Mouse (Mus musculus) thymus, postnatal 0 days (tissue): Measurements from ENCODE around the gene Vmn2r28. TPM values are rescaled to one million over a fixed set of nuclear protein-coding genes. Genes with fewer than 3 reads are reported as not detected.
"Not testable (repeated sequence)": the region's sequence is repeated elsewhere in the genome, so short reads cannot be mapped to it uniquely, and the experiment has no call there.

Source experiments
- DNase-seq: peaks from one replicate; pipeline ENCODE4 v3.0.0-alpha.2; 2015; ENCODE audit warnings: low spot score
- polyA plus RNA-seq: library from polyadenylated mRNA; unstranded; fragments of >200 nt; fragmentation: Nextera tagmentation; extraction: Ambion mirVana; gene quantifications from 2 replicates; pipeline ENCODE4 v1.2.1, GENCODE M21; 2015

The Vmn2r28 gene
- not detected in 2 replicates for polyA plus RNA-seq

DNA sequence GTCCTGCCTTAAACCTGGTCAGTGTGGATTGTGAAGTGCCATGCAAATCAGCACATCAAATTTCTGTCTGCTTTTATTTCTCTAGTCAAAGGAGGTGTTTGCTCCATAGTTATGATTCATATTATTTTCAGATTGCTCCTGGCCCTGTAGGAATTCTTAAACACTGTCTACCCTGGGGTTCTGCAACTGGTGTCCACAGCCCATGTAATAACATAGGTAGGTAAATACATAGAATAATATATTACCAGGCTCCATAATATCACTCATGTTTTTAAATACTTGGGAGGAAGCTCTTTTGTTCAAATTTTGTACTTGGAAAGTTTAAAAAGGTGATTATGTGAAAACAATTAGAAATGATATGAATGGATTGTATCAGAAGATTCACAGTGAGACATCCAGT lies at the start of gene Vmn2r28:
Vmn2r28 (minus strand) TSS at position 101 of the 400 bp plus-strand sequence.
- not testable (repeated sequence) for DNase-seq

DNA sequence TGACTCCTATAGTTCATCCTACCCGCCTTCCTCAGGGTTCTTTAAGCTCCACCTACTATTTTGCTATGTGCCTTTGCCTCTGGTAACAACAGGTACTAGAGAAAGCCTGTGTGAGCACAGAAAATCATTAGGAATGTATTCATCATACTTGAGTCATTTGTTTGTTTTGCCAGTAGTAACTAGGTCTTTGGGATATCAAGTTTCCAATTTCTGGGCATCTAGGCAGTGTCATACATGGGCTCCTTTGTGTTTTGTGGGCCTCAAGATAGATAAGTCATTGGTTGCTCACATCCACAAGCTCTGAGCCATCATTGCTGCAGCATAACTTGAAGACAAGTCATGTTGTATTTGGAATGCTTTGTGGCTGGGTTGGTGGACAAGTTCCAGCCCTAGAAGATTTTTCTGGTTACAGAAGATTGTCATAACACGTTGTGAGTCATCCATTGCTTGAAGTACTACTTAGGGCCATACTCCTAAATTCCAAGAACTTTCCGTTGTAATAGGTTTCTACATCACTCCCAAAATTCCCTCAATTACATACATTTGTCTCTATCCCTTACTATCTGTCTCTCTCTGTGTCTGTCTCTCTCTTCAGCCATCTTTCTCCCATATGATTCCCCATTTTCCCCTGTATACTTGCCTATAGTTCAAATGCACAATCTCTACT lies 47.1 kb upstream of the Vmn2r28 start:
- DNase-seq, result not testable (repeated sequence)

DNA sequence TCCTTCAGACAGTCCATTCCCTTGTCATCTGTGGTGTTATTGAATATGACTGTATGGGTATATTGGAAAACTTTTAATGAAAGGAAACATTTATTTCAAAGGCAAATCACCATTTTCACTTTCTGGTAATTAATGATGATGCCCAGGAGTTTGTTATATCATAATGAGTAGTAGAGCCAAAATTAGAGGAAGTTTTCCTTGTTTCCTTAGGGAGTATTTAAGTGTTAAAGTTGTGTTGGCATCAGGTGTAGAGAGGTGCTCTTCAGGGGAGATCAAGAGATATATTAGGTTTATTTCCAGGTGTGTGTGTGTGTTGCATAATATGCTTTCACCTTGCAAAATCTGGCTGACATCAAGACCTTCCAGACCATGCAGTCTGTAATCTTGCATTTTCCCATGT lies 37.1 kb downstream of the Vmn2r28 start, which contains the start of gene Vmn1r59:
Vmn1r59 (minus strand) TSS at position 101 of the 400 bp plus-strand sequence.
- no peak for DNase-seq

DNA sequence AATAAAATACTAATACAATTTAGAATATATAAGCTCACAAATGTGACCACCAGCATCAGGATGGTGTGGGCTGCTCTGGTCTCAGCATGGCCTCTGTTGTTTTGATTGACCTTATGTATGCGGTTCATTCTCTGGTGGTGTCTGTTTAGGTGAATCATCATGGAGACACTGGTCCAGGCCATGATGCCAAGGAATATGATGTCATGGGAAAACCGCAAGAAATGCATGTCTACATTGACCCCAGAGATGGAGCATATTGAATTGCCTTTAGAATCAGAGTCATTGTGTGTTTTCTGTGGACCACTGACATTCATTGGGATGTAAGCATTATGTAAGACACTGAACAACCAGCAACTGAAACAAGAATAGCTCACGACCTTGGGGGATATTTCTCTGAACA lies 39.7 kb downstream of the Vmn2r28 start:
- DNase-seq, result not testable (repeated sequence)

DNA sequence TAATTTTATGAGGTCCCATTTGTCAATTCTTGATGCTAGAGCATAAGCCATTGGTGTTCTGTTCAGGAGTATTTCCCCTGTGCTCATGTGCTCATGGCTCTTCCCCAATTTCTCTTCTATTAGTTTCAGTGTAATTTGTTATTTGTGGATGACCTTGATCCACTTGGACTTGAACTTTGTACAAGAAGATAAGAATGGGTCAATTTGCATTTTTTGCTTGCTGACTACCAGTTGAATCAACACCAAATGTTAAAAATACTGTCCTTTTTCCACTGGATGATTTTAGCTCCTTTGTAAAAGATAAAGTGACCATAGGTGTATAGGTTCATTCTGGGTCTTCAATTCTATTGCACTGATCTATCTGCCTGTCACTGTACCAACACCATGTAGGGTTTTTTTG lies 45.1 kb downstream of the Vmn2r28 start:
- no peak for DNase-seq

Other genes starting within 250 kb of the Vmn2r28 start
- not detected in 2 replicates for gene Gm5065, start 143.4 kb downstream of the Vmn2r28 start, polyA plus RNA-seq
- gene Nlrp2, start 142.9 kb downstream of the Vmn2r28 start, polyA plus RNA-seq, result not detected in 2 replicates
- not detected in 2 replicates for gene Vmn1r58, start 80.6 kb downstream of the Vmn2r28 start, polyA plus RNA-seq
- gene Vmn1r59, start 37.2 kb downstream of the Vmn2r28 start, polyA plus RNA-seq, result not detected in 2 replicates
- not detected in 2 replicates for gene Vmn1r60, start 53.4 kb upstream of the Vmn2r28 start, polyA plus RNA-seq
- gene Vmn1r61, start 119.3 kb upstream of the Vmn2r28 start, polyA plus RNA-seq, result not detected in 2 replicates
- gene Vmn1r62, start 179.7 kb upstream of the Vmn2r28 start, polyA plus RNA-seq, result not detected in 2 replicates